Mouse (Mus musculus) embryonic facial prominence, embryonic 15.5 days (tissue): ENCODE results near the gene Kit. TPM values are rescaled to one million over a fixed set of nuclear protein-coding genes. Genes with fewer than 3 reads are reported as not detected.

ENCODE experiments used
- ATAC-seq: fragments of 200-750 bp; cut with Nextera tagmentation; 2 replicates; pipeline ENCODE4 v1.8.0; 2017; ENCODE audit warnings: low read depth, moderate TSS enrichment; ENCODE audit not compliant: insufficient number of reproducible peaks, low FRiP score, low TSS enrichment
- H3K27ac ChIP-seq: fragments of 300-500 bp; sonication (generic); replicated peaks from 2 replicates; pipeline ENCODE4 v1.5.1; 2015; ENCODE audit warnings: mild to moderate bottlenecking, inconsistent platforms
- H3K27me3 ChIP-seq: fragments of 300-500 bp; sonication (generic); 2 replicates; pipeline ENCODE4 v1.6.1; 2015; ENCODE audit warnings: inconsistent platforms
- H3K36me3 ChIP-seq: fragments of 300-500 bp; sonication (generic); 2 replicates; pipeline ENCODE4 v1.6.1; 2015; ENCODE audit warnings: mild to moderate bottlenecking, inconsistent platforms
- H3K4me1 ChIP-seq: fragments of 300-500 bp; sonication (generic); 2 replicates; pipeline ENCODE4 v1.6.1; 2015; ENCODE audit warnings: inconsistent platforms
- H3K4me2 ChIP-seq: fragments of 300-500 bp; sonication (generic); replicated peaks from 2 replicates; pipeline ENCODE4 v1.6.1; 2015; ENCODE audit warnings: mild to moderate bottlenecking, inconsistent platforms
- H3K4me3 ChIP-seq: fragments of 300-500 bp; sonication (generic); replicated peaks from 2 replicates; pipeline ENCODE4 v1.5.1; 2015; ENCODE audit warnings: mild to moderate bottlenecking, inconsistent platforms
- H3K9ac ChIP-seq: fragments of 300-500 bp; sonication (generic); 2 replicates; pipeline ENCODE4 v1.6.1; 2015; ENCODE audit warnings: inconsistent platforms
- H3K9me3 ChIP-seq: fragments of 300-500 bp; sonication (generic); replicated peaks from 2 replicates; pipeline ENCODE4 v1.6.1; 2016; ENCODE audit warnings: inconsistent platforms
- WGBS: fragments of 180-500 bp; shearing (Covaris S2); methylation state at CpG from one replicate; pipeline ENCODE4 v1.1.7; 2015; 5-methylcytosine and 5-hydroxymethylcytosine counted together
- polyA plus RNA-seq: library from polyadenylated mRNA; unstranded; fragments of >200 nt; fragmentation: Nextera tagmentation; extraction: Ambion mirVana; gene quantifications from 2 replicates; pipeline ENCODE4 v1.2.1, GENCODE M21; 2015

The Kit gene
- polyA plus RNA-seq, 1 experiment from 2014 or later = 23.4 TPM

DNA sequence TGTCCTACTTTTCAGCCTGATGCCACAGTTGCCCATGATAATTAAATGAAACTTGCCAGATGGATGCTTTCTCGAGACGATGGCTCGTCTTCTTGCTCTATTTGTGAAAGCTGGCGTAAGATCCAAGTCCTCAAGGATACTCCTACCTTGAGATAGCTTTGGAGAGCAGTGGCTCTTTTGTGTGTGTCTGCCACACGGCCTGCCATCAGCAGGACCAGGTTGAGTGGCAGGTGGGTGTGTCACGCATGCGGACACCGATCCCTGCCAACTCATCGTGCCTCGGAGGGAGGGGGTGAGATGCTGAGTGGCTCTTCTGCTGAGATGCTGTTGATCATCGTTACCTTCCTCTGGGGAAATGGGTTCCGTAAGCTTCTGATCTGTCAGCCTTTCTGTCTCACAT is 60.7 kb downstream of the Kit start:
- no peaks in the 10 kb centered on the region for H3K4me1 ChIP-seq
- no peaks in the 10 kb centered on the region for H3K36me3 ChIP-seq
- H3K4me2 ChIP-seq = no peak overlapping the region
- WGBS = 78% methylated on average over 12 of the region's 12 CpGs
- no peak overlapping the region for H3K27ac ChIP-seq
- no peaks in the 10 kb centered on the region for H3K27me3 ChIP-seq
- no peaks in the 10 kb centered on the region for H3K9me3 ChIP-seq
- no peak overlapping the region for H3K9ac ChIP-seq
- H3K4me3 ChIP-seq = no peak overlapping the region
- ATAC-seq = no peak

- no peak for ATAC-seq
- H3K9ac ChIP-seq = no peak overlapping the region
- H3K27me3 ChIP-seq = no peaks in the 10 kb centered on the region
- H3K36me3 ChIP-seq = no peaks in the 10 kb centered on the region
- H3K4me1 ChIP-seq = no peaks in the 10 kb centered on the region
- H3K27ac ChIP-seq = no peak overlapping the region
- no peak overlapping the region for H3K4me2 ChIP-seq
- no peaks in the 10 kb centered on the region for H3K9me3 ChIP-seq
- 85% methylated on average over 11 of the region's 11 CpGs for WGBS
- H3K4me3 ChIP-seq = no peak overlapping the region
Measured at GRCm38 (mm10) chr5:75640637-75641036, 65.9 kb downstream of the Kit start.

DNA sequence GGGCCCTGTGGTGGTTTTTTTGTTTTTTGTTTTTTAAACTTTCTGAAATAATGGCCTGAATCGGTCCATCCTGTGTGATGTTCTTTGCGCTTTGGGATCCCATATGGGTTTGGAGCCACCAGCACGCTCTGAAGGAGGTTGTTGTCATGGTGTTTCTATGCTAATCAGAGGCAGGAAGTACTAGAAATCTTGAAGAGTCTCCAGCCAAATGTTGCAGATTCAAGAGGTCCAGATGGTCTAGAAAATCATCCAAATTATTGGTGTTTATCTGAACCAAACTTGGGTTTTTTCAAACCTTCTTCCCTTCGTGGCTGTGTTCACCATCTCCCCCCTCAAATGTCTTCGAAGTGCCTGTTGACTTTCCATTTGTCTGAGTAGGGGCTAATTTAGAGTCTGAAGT is 72.3 kb downstream of the Kit start:
- Histone ChIP-seq H3K36me3 (no peaks in the 10 kb centered on the region), H3K27me3 (no peaks in the 10 kb centered on the region), H3K4me3 (no peak overlapping the region), H3K4me2 (no peak overlapping the region), H3K9ac (no peak overlapping the region), H3K4me1 (no peaks in the 10 kb centered on the region), H3K27ac (no peak overlapping the region), H3K9me3 (no peaks in the 10 kb centered on the region)
- ATAC-seq = no peak
- 82% methylated on average over 5 of the region's 5 CpGs for WGBS

DNA sequence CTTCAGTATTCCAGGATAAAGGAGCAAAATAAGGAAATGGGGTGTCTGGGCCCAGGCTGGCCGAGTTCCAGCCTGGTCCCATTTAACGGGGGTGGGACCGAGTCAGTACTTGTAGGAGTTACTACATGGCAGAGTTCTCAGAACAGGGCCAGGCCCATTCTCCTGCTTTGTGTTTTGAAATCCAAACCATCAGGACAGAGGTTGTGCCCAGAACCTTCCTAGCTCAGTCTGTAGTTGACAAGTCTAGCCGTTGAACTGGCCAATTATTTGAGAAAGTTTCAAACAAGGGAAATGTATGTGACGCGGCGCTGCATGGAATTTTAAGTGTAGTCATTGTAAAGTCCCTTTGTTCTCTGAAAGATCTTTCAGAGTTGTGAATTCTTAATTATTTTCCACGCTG is 75.8 kb downstream of the Kit start:
- Histone ChIP-seq H3K4me2 (no peak overlapping the region), H3K27ac (no peak overlapping the region), H3K27me3 (no peaks in the 10 kb centered on the region), H3K9ac (no peak overlapping the region), H3K4me3 (no peak overlapping the region), H3K4me1 (no peaks in the 10 kb centered on the region), H3K9me3 (no peaks in the 10 kb centered on the region), H3K36me3 (no peaks in the 10 kb centered on the region)
- no peak for ATAC-seq
- WGBS = 74% methylated on average over 8 of the region's 8 CpGs

DNA sequence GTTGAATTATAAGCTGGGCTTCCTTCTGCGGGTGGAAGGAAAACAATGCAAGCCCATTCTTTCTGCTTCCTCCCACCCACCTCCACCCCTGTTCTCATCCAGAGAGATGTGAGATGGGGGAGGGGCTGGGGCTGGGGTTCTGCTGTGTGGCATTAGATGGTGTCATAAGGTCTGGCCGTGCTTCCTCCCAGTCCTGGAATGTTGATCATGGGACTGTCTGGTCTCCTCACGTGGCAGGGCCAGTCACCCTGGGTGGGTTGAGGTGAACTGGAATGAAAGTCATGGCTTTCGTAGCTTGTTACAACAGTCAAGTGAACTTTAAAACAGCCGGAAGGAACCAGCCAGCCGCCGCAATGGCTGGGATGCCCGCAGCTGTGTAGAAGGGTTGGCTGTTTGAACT is 78.7 kb downstream of the Kit start:
- H3K9me3 ChIP-seq = no peaks in the 10 kb centered on the region
- no peaks in the 10 kb centered on the region for H3K27me3 ChIP-seq
- H3K36me3 ChIP-seq = no peaks in the 10 kb centered on the region
- no peak overlapping the region for H3K27ac ChIP-seq
- H3K4me1 ChIP-seq = no peaks in the 10 kb centered on the region
- no peak overlapping the region for H3K4me3 ChIP-seq
- H3K9ac ChIP-seq = no peak overlapping the region
- ATAC-seq = no peak
- WGBS = 81% methylated on average over 8 of the region's 8 CpGs
- no peak overlapping the region for H3K4me2 ChIP-seq

DNA sequence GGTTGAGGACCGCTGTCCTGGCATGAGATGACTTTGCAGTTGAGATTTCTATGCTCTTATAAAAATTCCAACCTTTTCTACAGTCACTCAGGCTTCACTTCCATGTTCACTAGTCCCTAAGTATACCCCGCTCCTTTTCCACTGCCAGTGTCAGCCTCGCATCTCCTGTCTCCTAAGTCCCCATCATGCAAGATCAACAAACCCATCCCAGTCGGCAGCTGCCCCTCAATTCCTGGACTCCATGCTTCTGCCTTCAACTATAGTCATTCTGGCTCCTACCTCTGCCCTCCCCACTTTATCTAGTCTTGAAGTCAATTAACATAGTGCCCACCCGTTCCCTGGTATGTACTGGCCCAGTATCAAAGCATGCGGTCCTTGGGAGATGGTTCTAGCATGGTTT is 83.9 kb downstream of the Kit start:
- Histone ChIP-seq H3K4me1 (no peaks in the 10 kb centered on the region), H3K36me3 (no peaks in the 10 kb centered on the region), H3K27me3 (no peaks in the 10 kb centered on the region), H3K27ac (no peak overlapping the region), H3K4me3 (no peak overlapping the region), H3K9ac (no peak overlapping the region), H3K9me3 (no peaks in the 10 kb centered on the region), H3K4me2 (no peak overlapping the region)
- WGBS = 93% methylated on average over 6 of the region's 6 CpGs
- ATAC-seq = no peak

- 97% methylated on average over 27 of the region's 27 CpGs for WGBS
- H3K27me3 ChIP-seq = no peaks in the 10 kb centered on the region
- ATAC-seq = no peak
Measured at GRCm38 (mm10) chr5:75660342-75660741, 85.6 kb downstream of the Kit start.

DNA sequence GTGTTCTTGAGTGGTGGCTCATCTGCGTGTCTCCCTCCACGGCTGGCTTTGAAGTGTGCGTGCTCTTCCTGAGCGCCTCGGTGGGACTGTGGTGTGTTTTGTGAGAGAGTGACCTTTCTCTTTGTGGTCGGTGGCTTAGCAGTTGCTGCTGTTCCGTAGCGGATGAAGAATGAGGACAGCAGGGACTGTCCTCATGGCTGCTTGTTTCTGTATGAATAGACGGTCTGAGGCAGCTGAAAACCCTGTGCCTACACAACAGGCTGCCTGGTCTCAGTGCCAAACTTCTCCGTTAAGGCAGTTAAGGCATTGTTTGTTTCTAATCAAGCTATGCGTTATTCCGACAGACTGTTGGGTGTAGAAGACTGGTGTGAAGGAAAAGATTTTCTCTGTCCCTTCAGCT is 87.8 kb downstream of the Kit start:
- Histone ChIP-seq H3K36me3 (no peaks in the 10 kb centered on the region), H3K9me3 (no peaks in the 10 kb centered on the region), H3K27me3 (no peaks in the 10 kb centered on the region), H3K9ac (no peak overlapping the region), H3K4me3 (no peak overlapping the region), H3K4me2 (no peak overlapping the region), H3K27ac (no peak overlapping the region), H3K4me1 (no peaks in the 10 kb centered on the region)
- ATAC-seq = no peak
- WGBS = 79% methylated on average over 12 of the region's 12 CpGs

More at GRCm38 (mm10) chr5:75660342-75660741, 85.6 kb downstream of the Kit start:
- Histone ChIP-seq H3K36me3 (no peaks in the 10 kb centered on the region), H3K9me3 (no peaks in the 10 kb centered on the region), H3K4me1 (no peaks in the 10 kb centered on the region), H3K4me3 (no peak overlapping the region), H3K4me2 (no peak overlapping the region), H3K9ac (no peak overlapping the region), H3K27ac (no peak overlapping the region)

GRCm38 (mm10) chr5:75663768-75664167 is 89.1 kb downstream of the Kit start:
- no peak overlapping the region for H3K4me3 ChIP-seq
- H3K9ac ChIP-seq = no peak overlapping the region
- H3K36me3 ChIP-seq = no peaks in the 10 kb centered on the region
- no peaks in the 10 kb centered on the region for H3K9me3 ChIP-seq
- 84% methylated on average over 2 of the region's 2 CpGs for WGBS
- H3K27me3 ChIP-seq = no peaks in the 10 kb centered on the region
- no peak overlapping the region for H3K4me2 ChIP-seq
- no peaks in the 10 kb centered on the region for H3K4me1 ChIP-seq
- no peak for ATAC-seq
- no peak overlapping the region for H3K27ac ChIP-seq

DNA sequence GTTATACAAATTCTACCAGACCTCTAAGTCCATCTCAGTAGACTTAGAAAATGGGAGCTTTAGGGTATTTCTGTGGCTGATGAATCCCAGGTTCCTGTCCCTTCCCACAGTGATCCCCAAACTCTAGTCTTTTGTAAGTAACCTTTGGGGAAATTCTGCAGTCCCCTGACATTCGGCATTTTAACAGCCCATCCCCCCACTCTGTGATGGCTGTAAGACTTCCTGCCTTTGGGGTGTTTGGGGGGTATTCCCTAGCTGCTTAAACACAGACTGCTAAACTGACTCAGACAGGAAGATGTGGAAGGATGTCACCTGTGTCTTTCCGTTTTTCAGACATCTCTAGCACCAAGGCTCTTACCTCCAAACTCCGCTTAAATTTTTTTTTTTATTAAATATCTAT is 92.4 kb downstream of the Kit start:
- H3K27me3 ChIP-seq = no peaks in the 10 kb centered on the region
- no peak overlapping the region for H3K9ac ChIP-seq
- no peak overlapping the region for H3K27ac ChIP-seq
- no peak overlapping the region for H3K4me2 ChIP-seq
- H3K4me3 ChIP-seq = no peak overlapping the region
- 48% methylated on average over 3 of the region's 3 CpGs for WGBS
- H3K36me3 ChIP-seq = no peaks in the 10 kb centered on the region
- no peaks in the 10 kb centered on the region for H3K4me1 ChIP-seq
- H3K9me3 ChIP-seq = no peaks in the 10 kb centered on the region
- ATAC-seq = no peak

DNA sequence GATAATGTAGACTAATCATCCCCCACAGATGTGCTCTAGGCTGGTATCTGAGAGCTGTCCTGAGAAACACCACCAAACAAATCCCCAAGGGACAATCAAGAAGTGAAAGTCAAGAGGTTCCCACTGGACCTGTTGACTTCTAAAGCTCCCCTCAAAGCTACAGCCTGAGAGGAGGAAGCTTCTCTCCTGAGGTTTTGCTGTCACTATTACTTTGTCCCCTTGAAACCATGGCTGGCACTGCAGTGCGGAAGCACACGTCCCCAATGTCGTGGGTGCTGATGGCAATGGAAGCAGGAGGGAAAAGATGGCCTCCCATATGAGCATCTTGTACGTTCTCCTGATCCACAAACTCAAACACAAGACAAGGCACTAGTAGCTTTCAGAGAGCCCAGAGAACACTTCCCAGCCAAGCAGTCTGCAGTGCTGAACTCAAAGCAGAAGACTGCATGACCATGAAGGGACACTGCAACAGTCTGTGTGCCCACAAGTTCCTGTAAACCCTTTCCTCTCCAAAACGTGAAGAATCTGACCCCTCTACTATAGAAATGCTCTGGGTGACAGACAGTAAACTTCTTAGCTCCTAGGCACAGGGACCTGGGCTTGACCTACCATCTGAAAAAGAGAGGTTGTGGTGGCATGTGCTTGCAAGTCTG is 96.5 kb downstream of the Kit start:
- no peaks in the 10 kb centered on the region for H3K27me3 ChIP-seq
- ATAC-seq = no peak
- no peak overlapping the region for H3K27ac ChIP-seq
- no peaks in the 10 kb centered on the region for H3K4me1 ChIP-seq
- 87% methylated on average over 5 of the region's 5 CpGs for WGBS
- H3K9ac ChIP-seq = no peak overlapping the region
- no peaks in the 10 kb centered on the region for H3K36me3 ChIP-seq
- H3K9me3 ChIP-seq = no peaks in the 10 kb centered on the region
- no peak overlapping the region for H3K4me3 ChIP-seq
- H3K4me2 ChIP-seq = no peak overlapping the region

DNA sequence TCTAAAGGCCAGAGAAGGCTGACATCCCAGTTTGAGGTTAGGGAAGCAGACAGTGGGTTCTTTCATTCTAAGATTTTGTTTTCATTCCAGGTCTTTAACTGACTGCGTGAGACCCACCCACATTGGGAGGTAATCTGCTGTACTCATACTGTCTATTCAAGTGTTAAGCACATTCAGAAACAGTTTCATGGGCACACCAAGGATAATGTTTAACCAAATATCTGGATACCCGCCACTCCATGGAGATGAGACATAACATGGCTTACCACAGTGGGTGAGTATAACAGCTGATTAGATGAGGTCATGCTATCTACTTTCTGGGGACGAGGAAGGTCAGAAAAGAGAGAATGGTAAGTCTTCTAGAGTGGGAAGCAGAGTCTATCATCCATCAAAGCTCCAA is 101.3 kb downstream of the Kit start:
- H3K27ac ChIP-seq = no peak overlapping the region

More for the DNA sequence above, 101.3 kb downstream of the Kit start:
- Histone ChIP-seq H3K27me3 (no peaks in the 10 kb centered on the region), H3K4me2 (no peak overlapping the region), H3K36me3 (no peaks in the 10 kb centered on the region), H3K4me1 (no peaks in the 10 kb centered on the region), H3K4me3 (no peak overlapping the region), H3K9me3 (no peaks in the 10 kb centered on the region), H3K9ac (no peak overlapping the region)
- 73% methylated on average over 3 of the region's 3 CpGs for WGBS
- ATAC-seq = no peak
